Mouse (Mus musculus): Measurements from ENCODE around the gene Tmem179. TPM values are rescaled to one million over a fixed set of nuclear protein-coding genes. Genes with fewer than 3 reads are reported as not detected.

Gene Tmem179
- total RNA-seq, 2 experiments from 2014 or later = 142 to 145 TPM

DNA sequence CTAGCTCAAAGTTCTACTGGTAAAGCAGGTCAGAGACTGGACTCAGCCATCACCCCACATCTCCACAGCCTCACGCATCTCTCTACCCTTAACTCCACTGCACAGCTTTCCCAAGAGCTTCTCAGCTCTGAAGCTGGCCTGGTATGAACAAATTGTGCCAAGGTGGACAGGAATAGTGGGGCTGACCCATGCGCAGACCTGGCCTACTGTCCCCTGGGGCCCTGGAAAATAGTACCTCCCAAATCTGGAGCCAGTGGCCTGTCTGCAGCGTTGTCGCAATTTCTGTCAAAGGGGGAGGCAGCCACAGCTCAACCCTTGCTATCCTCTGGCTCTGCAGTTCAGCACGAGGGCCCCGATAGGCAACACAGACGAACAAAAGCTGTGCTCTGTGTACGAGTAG is 27.4 kb downstream of the Tmem179 start, which contains the start of gene A530016L24Rik:
Gene A530016L24Rik, plus strand, starts transcription at position 315 of the 400 bp plus-strand sequence.
- intact Hi-C loops (cut with DNase I) = no loop called here

DNA sequence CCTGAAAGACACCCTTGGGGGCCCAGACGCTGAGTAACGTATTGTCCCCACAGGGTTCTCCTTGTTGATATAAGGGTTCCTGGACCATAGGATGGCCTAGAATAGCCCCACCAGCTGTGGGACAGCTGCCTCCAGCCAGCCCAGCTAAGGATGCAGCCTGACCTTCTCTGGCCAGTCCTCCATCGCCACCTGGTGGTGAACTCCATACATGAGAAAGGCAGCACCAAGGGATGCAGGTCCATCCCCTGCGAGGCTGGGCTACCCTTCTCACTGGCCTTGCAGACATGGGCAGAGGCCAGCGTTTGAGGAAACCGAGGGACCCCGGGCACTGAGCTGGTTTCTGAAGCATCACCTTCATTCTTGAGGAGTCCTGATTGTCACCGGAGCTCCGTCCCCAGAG is 42.8 kb downstream of the Tmem179 start:
- intact Hi-C loops (cut with DNase I) = loop anchor here (1.0 kb wide), 1 partner anchor 328 kb away; no protein-coding TSS in a partner anchor
- peak; percentile 71 to 89 for DNase-seq (ENCODE audit: extremely low spot score in 1 of 2, low spot score in 2 of 2)

More for the DNA sequence above, 27.4 kb downstream of the Tmem179 start, which contains the start of gene A530016L24Rik:
- no peak for DNase-seq (ENCODE audit: extremely low spot score in 1 of 2, low spot score in 2 of 2)

DNA sequence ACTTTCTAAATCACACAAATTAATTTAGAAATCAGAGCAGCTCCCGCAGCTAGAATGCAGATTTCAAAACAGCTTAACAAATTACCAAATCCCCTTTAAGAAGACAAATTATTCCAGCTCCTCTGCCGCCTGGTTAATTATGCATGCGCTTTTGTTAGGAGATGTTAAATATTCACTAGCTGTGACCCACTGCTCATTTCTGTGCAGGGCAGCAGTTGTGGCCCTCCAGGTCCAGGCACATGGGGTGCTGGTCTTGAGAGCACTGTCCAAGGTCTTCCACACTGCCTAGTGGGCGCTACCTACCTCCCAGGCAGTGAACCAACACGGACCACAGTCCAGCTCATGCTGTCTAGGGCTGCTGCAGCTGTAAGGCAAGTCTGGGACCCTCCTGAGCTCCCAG is 46.3 kb downstream of the Tmem179 start:
- no peak for DNase-seq (ENCODE audit: extremely low spot score in 1 of 2, low spot score in 2 of 2)
- intact Hi-C loops (cut with DNase I) = no loop called here

DNA sequence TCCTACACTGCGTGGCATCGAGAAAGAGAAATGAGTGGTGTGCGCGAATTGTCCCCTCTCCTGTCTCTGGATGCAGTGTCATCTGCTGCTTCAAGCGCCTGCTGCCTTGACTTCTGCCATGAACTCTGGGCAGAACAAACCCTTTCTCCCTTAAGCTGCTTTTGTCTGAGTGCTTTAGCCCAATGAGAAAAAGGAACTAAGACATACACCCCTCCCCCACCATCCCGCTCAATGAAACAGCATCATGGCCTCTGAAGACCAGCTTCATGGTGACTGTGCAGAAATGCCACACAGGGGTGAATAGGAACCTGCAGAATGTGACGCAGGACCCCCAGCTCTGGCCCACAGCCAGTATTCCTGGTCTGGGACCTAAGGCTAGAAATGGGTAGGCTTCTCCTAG is 47.2 kb downstream of the Tmem179 start:
- intact Hi-C loops (cut with DNase I) = no loop called here
- no peak for DNase-seq (ENCODE audit: extremely low spot score in 1 of 2, low spot score in 2 of 2)

DNA sequence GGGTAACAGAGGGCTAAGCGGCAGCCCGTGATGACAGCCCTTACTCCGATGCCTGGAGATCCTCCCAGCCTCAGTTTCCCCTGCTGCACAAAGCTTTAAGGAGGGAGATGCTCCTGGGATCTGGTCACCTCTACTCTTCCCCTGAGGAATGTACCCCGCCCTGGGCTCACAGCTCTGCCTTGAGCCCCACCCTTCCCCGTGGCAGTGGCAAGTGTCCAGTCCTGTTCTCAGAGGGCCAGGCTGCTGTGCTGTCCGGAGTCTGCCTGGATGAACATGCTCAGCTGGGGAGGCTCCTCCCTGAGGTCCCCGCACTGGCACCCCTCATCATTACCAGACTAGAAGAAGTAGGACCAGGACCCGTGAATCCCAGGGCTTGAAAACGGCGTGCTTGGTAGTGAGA is 49.2 kb downstream of the Tmem179 start:
- no peak for DNase-seq (ENCODE audit: extremely low spot score in 1 of 2, low spot score in 2 of 2)
- intact Hi-C loops (cut with DNase I) = no loop called here

DNA sequence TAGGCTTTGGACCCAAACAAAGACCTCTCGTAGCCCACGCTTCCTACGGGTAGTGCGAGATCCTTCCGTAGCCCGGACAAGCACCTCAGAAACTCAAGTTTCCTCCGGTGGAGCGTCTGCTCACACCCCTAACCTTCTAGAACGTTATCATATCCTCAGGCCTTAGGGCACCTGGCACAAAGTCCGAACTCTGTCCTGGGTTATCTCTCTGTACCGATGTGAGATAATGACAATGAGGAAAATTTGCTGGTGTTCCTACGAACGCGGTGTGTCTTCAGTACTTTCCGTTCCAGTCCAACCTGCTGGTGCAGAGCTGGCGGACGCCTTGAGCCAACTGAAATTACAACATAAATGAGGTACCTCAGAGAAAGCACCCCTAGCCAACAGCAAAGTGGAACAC is 50.6 kb downstream of the Tmem179 start:
- intact Hi-C loops (cut with DNase I) = no loop called here
- DNase-seq (ENCODE audit: extremely low spot score in 1 of 2, low spot score in 2 of 2) = no peak

DNA sequence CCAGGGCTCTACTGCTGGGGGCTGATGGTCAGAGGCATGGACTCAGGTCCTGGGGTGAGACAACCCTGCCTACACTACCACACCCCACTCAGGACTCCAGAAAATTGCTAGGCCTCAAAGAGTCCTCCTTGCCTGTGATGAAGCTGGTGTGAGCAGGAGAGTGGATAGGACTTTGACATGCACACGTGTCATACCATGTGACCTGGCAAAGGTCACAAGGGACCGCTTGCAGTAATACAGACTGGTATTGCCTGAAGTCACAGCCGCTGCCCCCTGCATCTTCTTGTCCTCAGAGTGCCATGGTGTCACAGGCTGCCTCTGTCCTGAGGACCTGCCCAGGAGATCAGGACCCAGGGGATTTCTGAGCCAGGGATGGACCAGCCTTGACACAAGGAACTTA is 52.0 kb downstream of the Tmem179 start:
- intact Hi-C loops (cut with DNase I) = no loop called here
- no peak for DNase-seq (ENCODE audit: extremely low spot score in 1 of 2, low spot score in 2 of 2)

DNA sequence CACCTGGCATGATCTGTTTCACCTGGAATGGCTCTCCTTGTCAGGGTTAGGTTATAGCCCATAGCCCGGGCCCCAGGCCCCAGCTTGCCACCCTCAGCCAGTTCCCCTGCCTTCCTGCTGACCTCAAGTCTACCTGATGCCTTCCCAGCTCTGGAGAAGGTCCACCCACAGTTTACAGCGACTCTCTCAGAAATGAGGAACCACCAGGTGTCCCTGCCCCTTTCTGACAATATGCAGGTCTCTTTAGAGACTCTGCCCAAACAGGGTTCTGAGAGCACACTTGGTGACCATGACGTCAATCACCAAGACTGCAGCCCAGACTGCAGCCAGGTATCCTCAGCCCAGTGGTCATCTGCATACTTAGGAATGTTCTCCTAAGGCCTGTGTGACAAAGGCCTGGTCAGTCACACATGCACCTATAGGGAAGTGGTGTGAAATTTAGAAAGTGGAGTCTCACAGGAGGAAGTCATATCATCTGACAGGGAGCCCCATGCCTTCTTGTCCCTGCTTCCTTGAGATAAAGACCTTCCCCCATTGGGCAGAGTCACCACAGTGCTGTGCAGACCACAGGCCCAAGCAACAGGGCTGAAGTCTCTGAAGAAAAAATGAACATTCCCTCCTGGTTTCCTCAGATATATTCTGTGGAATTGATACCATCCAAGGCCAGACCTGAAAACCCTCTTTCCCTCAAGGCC is 52.6 kb downstream of the Tmem179 start:
- intact Hi-C loops (cut with DNase I) = no loop called here

DNA sequence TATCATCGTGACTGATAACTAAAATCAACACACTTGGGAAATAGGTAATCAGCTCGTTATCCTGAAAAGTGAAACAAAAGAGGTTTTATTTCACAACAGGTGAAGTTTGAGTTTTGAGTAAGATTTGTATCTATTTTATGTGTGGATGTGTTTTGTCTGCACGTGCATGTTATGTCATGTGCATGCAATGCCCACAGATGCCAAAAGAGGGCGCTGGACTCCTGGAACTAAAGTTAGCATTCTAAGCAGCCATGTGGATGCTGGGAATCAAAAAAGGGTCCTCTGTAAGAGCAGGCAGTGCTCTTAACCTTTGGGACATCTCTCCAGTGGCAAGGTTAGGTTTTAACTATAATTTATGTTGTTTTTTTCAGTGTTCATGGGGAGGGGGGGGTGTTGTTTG is 53.3 kb downstream of the Tmem179 start:
- intact Hi-C loops (cut with DNase I) = no loop called here
- no peak for DNase-seq (ENCODE audit: extremely low spot score in 1 of 2, low spot score in 2 of 2)

More for the DNA sequence above, 52.6 kb downstream of the Tmem179 start:
- DNase-seq (ENCODE audit: extremely low spot score in 1 of 2, low spot score in 2 of 2) = no peak

DNA sequence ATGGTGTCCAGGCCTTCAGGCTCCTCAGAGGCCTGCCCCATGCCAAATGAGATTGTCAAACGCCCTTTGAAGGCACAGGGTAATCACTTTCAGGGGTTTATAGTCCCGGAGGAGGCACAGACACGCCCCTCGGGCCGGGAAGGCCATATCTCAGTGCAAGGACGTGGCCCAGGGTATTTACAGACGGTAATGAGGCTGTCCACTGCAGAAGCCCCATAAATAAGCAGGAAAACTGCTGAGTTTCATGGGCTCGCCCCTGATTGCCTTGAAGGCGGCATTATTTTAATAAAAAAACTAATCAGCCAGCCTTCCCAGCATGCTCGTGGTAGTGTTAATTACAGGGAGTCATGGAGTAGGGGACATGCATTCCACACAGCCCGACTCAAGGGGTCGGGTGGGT is 54.1 kb downstream of the Tmem179 start:
- no peak for DNase-seq (ENCODE audit: extremely low spot score in 1 of 2, low spot score in 2 of 2)
- intact Hi-C loops (cut with DNase I) = no loop called here

DNA sequence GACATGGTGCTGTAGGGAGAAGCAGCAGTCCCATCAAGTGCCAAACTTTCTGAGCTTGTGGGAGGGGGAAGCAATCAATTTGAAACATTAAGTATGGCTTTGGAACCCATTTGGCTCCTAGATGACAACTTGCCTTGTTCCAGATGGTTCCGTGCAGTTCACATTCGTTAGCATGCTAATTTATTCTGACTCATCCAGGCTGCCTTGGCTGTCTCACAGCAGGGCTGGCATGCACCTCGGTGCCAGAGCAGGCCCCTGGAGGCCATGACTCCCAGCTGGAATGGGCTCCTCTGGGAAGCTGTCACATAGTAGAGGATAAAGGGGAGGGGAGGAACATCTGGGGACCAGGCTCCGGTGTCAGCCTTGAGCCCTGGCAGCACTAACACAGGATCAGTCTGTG is 58.7 kb downstream of the Tmem179 start:
- intact Hi-C loops (cut with DNase I) = no loop called here
- peak; percentile 62 to 79 for DNase-seq (ENCODE audit: extremely low spot score in 1 of 2, low spot score in 2 of 2)

DNA sequence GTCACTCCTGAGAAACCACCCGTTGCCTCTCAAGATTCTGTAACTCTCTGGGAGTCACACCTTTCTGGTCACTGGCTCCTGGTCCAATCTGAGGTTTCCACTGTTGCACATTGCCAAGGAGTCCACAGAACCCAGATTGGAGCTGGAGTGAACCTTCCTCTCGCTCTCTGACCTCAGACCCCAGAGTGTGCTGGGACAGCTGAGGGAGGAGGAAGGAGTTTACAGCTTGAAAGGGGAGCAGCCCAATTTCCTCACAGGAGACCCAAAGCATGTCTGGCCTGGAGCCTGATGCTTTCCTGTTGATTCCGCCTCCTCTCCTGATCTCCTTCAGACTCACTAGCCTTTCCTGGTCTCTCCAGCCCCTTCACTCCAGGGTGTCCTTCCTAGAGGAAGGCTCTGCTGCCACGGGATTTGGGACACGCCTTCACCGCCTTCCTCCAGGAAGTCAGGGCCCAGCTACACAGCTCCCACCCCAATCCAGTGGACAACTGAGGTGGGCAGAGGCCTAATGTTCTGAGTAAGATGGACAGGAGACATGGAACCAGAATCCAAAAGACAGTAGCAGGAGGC is 60.3 kb downstream of the Tmem179 start:
- DNase-seq (ENCODE audit: extremely low spot score in 1 of 2, low spot score in 2 of 2) = peak in 1 of 2 experiments; percentile 76
- intact Hi-C loops (cut with DNase I) = no loop called here

DNA sequence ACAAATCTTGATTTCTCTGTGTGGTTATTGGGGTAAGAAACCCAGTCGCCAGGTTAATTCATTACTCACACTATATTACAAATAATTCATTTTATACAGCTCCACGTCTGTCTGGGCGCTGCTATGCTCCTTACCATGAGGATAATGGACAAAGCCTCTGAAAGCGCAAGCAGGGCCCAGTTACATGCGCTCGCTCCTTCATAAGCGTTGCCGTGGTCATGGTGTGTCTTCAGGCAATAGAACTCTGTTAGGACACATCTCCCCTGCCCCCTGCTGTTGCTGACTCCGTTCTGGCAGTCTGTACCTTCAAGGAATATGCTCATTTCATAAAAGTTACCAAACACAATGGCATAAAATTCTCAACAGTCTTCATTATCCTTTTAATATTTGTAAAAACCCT is 64.7 kb downstream of the Tmem179 start:
- intact Hi-C loops (cut with DNase I) = no loop called here

DNA sequence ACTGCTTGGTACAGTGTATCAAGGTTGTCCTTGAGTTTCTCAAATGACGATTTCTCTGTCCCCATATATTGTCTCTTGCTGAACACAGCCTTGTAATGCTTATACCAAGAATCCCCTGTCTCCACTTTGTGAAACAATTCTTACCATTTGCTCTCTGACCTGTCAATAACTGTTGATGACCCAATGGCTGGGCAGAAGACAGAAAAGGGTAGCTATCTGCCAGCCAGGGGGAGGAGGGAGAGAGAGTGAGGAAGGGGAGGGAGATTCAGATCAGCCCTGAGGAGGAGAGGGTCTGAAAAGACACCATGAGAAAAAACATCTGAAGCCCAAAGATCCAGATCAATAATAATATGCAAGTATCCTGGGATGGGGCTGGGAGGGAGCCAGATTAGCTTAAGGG is 65.2 kb downstream of the Tmem179 start:
- intact Hi-C loops (cut with DNase I) = no loop called here
- DNase-seq (ENCODE audit: extremely low spot score in 1 of 2, low spot score in 2 of 2) = no peak

More for the DNA sequence above, 64.7 kb downstream of the Tmem179 start:
- no peak for DNase-seq (ENCODE audit: extremely low spot score in 1 of 2, low spot score in 2 of 2)

DNA sequence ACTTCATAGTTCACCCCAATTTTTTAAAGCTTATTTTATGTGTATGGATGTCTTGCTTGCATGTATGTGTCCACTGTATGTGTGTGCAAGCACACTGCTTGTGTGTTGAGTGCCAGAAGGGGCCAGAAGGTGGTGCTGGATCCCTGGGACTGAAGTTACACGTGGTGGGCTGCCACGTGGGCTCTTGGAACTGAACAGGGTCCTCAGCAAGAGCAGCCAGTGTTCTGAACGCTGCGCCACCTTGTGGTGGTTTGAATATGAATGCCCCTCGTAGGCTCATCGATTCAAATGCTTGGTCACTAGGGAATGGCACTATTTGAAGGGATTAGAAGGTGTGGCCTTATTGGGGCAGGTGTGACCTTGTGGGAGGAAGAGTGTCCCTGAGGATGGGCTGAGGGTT is 65.7 kb downstream of the Tmem179 start:
- peak in 1 of 2 experiments; percentile 79 for DNase-seq (ENCODE audit: extremely low spot score in 1 of 2, low spot score in 2 of 2)
- intact Hi-C loops (cut with DNase I) = no loop called here

Other genes starting within 250 kb of the Tmem179 start
- gene A530016L24Rik, start 27.3 kb downstream of the Tmem179 start, total RNA-seq (2021) = under 1 TPM; 0.53 to 0.62 TPM
- 10 to 100 TPM; 53.3 to 62.6 TPM for gene Inf2, start 72.0 kb upstream of the Tmem179 start, total RNA-seq (2021)
- 1 to 10 TPM; 2.8 to 3.9 TPM for gene Adssl1, start 103.3 kb upstream of the Tmem179 start, total RNA-seq (2021)
- gene Siva1, start 127.9 kb upstream of the Tmem179 start, total RNA-seq (2021) = 10 to 100 TPM; 14.3 to 15.5 TPM
- 100 to 1,000 TPM; 166 to 169 TPM for gene Akt1, start 158.1 kb upstream of the Tmem179 start, total RNA-seq (2021)
- gene Zbtb42, start 162.1 kb upstream of the Tmem179 start, total RNA-seq (2021) = under 1 TPM; 0.28 to 0.34 TPM
- 100 to 1,000 TPM; 222 to 234 TPM for gene Cep170b, start 203.7 kb upstream of the Tmem179 start, total RNA-seq (2021)
- 10 to 100 TPM in 1 of 2 experiments, 1 to 10 TPM in 1; 10.0 to 11.9 TPM for gene Pld4, start 243.9 kb upstream of the Tmem179 start, total RNA-seq (2021)

All from left cerebral cortex, postnatal 10 days (tissue).